Mouse (Mus musculus) A20 (cell line): ENCODE measurements around the gene Padi1.

Experiments used
- DNase-seq: peaks from one replicate; pipeline ENCODE4 v3.0.0-alpha.2; 2011; ENCODE audit warnings: low read depth, low spot score

Gene Padi1

DNA sequence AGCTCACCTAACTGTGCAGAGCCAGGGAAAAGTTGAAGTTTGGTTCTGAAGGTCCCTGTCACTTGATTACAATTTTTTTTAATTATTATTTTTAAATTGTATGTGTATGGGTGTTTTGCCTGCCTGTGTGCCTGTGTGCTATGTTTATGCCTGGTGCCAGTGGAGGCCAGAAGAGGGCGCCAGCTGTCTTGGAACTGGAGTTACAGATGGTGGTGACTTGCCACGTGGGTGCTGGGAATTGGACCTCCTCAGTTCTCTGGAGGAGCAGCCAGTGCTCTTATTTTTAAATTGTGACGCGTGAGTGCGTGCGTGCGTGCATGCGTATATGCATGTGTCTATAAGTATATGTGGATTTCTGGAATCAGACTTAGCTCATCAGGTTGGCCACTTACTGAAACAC, 28.2 kb downstream of the Padi1 start:
- DNase-seq = no peak

GRCm38 (mm10) chr4:140815996-140816917, 29.3 kb downstream of the Padi1 start:
- no peak for DNase-seq

DNA sequence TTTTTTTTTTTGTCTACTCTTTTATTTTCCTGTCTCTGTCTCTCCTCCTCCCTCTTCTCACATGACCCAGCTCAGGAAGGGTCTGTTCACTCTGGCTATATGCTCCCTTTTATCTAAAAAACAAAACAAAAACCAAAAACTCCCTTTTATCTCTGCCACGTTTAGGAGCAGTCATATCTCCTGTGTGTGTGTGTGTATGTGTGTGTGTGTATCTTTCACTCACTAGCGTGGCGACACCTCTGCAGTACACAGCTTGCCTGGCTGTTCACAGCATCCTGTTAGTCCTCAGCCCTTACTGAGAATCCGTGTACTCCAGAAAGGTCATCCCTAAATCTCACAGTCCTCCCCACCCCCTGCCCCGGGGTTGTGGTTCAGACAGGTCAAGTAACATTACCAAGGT, 30.1 kb downstream of the Padi1 start:
- no peak for DNase-seq

- peak; percentile 60 for DNase-seq
Measured at GRCm38 (mm10) chr4:140814241-140815225, 31.0 kb downstream of the Padi1 start.

- DNase-seq = no peak
Measured at GRCm38 (mm10) chr4:140813358-140814185, 32.0 kb downstream of the Padi1 start.

GRCm38 (mm10) chr4:140812609-140813008, 33.0 kb downstream of the Padi1 start:
- no peak for DNase-seq

DNA sequence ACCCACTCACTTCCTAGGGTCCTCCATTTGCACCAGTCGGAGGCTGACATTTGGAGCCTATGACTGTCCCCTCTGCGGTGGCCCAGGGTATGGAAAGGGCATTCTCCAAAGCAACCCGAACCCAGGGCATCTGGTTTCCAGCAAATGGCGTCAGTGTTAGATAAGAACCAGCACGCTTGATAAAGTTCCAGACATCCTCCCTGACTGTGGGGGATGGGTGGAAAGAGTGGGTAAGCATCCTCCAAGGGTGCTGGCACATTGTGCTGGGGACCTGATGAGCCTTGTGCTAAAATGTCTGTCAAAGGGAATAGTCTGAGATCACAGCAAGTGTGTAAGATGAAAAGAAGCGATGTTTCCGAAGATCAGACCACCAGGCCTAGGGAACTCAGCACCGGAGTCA, 33.4 kb downstream of the Padi1 start:
- DNase-seq = no peak

- peak; percentile 79 for DNase-seq
Measured at GRCm38 (mm10) chr4:140810458-140811260, 34.9 kb downstream of the Padi1 start, which contains the start of gene Padi3. Gene Padi3 (minus strand): TSS chr4:140810648.

- DNase-seq = no peak
Measured at GRCm38 (mm10) chr4:140809118-140809517, 36.5 kb downstream of the Padi1 start.

DNA sequence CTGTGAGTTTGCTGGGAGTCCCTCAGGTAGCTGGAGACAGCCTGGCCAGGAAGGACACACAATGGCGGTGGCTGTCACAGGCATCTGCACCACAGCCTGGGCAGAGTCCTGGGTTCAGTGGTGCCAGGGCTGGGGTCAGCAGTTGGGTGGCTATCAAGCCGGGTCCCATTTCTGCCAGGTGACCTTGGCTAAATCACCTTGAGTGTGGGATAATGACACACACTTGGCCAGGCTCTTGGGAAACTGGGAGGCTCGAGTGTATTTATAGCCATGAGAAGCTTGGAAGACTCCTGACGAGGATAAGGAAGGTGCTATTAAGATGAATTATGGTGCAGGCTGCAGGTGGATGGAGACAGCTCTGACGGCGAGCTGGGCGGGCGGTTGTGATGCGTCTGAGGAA, 41.0 kb downstream of the Padi1 start:
- DNase-seq = no peak

GRCm38 (mm10) chr4:140801364-140801763, 44.2 kb downstream of the Padi1 start:
- DNase-seq = no peak

DNA sequence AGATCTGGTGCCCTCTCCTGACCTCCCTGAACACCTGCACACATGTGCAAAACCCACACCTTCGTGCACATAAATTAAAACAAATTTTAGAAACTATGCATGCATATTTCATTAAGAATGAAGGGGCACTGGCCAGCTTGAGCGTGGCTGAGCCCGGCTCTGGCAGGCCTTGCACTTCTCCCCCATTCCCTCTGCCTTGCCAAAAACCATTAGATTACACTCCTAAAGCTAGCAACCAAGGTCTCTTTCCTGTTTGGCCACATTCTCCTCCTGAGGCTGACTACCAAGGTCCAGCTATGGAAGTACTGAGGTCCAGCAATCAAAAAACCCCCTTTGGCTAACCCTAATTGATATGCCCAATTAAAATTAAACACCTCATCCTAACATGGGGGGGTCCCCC, 48.8 kb downstream of the Padi1 start:
- DNase-seq = no peak

GRCm38 (mm10) chr4:140794678-140795077, 50.9 kb downstream of the Padi1 start:
- no peak for DNase-seq

DNA sequence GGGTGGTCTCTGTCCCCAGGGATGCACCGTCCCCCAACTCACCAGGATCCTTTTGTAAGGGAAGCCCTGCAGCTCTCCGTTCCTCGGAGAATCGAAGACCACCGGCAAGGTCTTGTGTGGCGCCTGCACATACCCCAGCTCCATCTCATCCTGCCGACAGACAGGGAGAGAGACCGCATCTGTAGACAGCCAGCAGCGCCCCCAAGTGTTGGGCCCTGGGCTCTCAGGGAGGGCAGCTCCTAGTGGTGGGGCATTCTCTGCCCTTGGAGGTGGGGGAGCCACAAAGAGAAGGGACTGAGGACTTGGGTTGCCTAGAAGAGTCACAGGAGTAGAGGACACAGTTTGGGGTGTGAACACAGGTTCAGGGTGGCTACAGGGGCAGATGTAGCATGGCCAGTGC, 51.8 kb downstream of the Padi1 start:
- DNase-seq = no peak

- DNase-seq = no peak
Measured at GRCm38 (mm10) chr4:140792584-140792983, 53.0 kb downstream of the Padi1 start.

GRCm38 (mm10) chr4:140791071-140791470, 54.5 kb downstream of the Padi1 start:
- no peak for DNase-seq

GRCm38 (mm10) chr4:140789983-140790382, 55.6 kb downstream of the Padi1 start:
- no peak for DNase-seq

DNA sequence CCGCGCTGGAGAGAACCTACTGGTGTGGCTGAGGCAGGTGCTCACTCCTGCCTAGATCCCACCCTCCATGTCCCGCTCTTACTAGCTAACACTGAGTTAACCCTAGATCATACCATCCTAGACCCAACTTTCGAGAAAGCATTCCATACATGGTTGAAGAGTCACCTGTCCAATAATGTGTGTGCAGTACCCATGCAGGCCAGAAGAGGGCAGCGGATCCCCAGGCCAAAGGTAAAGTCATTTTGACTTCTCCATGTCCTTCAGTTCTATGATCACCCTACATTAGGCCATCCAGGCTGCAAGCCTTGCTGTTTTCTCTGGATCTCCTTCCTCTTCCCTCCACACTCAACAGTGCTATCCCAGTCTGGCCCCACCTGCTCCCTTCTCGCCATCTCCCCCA, 56.6 kb downstream of the Padi1 start:
- DNase-seq = peak; percentile 64

DNA sequence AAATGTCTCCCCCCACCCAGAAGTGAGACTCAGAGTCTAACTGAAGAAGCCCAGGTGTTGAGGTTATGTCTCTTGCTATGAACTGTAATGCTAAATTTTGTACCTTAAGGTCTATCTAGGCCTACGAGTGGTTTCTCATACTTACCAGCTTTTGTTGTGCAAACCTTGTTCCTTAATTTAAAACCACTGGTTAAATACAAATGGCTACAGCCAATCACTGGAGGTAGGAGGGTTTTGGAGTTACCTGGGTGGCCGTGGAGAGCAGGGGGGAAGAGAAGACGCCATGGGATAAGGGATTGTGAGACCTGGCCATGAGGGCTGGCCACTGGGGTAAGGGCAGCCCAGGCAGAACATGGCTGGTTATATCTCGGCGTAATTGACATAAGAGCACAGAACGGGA, 57.3 kb downstream of the Padi1 start:
- DNase-seq = no peak

GRCm38 (mm10) chr4:140787414-140787813, 58.2 kb downstream of the Padi1 start:
- DNase-seq = no peak
